Mouse (Mus musculus): ENCODE measurements around the gene Rbm8a. TPM values are rescaled to one million over a fixed set of nuclear protein-coding genes. Genes with fewer than 3 reads are reported as not detected.
A peak's percentile ranks its signal among the peaks of the same experiment; 100 is the strongest.
"Not testable (repeated sequence)": the region's sequence is repeated elsewhere in the genome, so short reads cannot be mapped to it uniquely, and the experiment has no call there.

Rbm8a gene
- polyA plus RNA-seq, 1 experiment from 2014 or later, result 113 TPM

GRCm38 (mm10) chr3:96663432-96664239 lies 33.9 kb downstream of the Rbm8a start:
- H3K9ac ChIP-seq, result peak overlapping the region; percentile 33; the same call in 1 of the 2 replicates
- 0 out of 2 replicates have a peak, but pooled peaks cover 8% of the 10 kb centered on the region for H3K4me1 ChIP-seq (replicated peaks)
- H3K4me3 ChIP-seq (replicated peaks), result peak overlapping the region; percentile 26
- ATAC-seq, result peak; percentile 88
- 0 out of 2 replicates have a peak overlapping the region, but pooled peaks have one; percentile 14 for H3K27ac ChIP-seq
- H3K36me3 ChIP-seq, result no peaks in the 10 kb centered on the region
- H3K9me3 ChIP-seq, result no peaks in the 10 kb centered on the region
- H3K27me3 ChIP-seq (replicated peaks), result no peaks in the 10 kb centered on the region
- WGBS, result 6% methylated on average over 17 of the region's 18 CpGs
- peak overlapping the region; percentile 69 for H3K4me2 ChIP-seq (replicated peaks)

GRCm38 (mm10) chr3:96665732-96666363 lies 36.1 kb downstream of the Rbm8a start:
- H3K9me3 ChIP-seq; H3K4me3 ChIP-seq (replicated peaks); ATAC-seq; H3K27me3 ChIP-seq (replicated peaks); H3K27ac ChIP-seq; H3K36me3 ChIP-seq; H3K9ac ChIP-seq; H3K4me2 ChIP-seq (replicated peaks): not testable (repeated sequence)
- H3K4me1 ChIP-seq (replicated peaks), result peaks cover 13% of the 10 kb centered on the region; the same call in 1 of the 2 replicates
- 88% methylated on average over 7 of the region's 7 CpGs for WGBS

- 86% methylated on average over 5 of the region's 5 CpGs for WGBS
- no peaks in the 10 kb centered on the region for H3K27me3 ChIP-seq (replicated peaks)
- ATAC-seq, result no peak
- H3K9ac ChIP-seq, result no peak overlapping the region
- H3K4me3 ChIP-seq (replicated peaks), result no peak overlapping the region
- H3K9me3 ChIP-seq, result no peaks in the 10 kb centered on the region
- no peaks in the 10 kb centered on the region for H3K36me3 ChIP-seq
- H3K4me2 ChIP-seq (replicated peaks), result no peak overlapping the region
- H3K4me1 ChIP-seq (replicated peaks), result peaks cover 13% of the 10 kb centered on the region; the same call in 1 of the 2 replicates
- H3K27ac ChIP-seq, result no peak overlapping the region
Measured at GRCm38 (mm10) chr3:96666916-96667315, 37.2 kb downstream of the Rbm8a start.

DNA sequence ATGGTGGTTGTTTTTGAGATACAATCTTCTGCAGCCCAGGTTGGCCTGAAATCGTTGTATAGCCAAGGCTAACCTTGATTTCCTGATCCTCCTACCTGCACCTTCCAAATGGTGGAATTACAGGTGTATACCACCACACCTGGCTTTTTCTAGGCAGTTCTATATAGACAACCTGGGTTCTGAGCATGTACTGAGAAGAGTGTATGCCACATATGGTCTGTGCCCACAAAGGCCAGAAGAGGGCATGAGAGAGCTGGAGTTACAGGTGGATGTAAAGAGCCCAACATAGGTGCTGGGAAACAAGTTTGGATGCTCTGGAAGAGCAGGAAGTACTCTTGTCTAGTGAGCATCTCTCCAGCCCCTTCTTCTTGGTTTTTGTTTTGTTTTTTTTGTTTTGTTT lies 37.6 kb downstream of the Rbm8a start:
- Histone ChIP-seq H3K9ac (no peak overlapping the region), H3K9me3 (no peaks in the 10 kb centered on the region), H3K4me1 (replicated peaks) (peaks cover 13% of the 10 kb centered on the region; the same call in 1 of the 2 replicates), H3K4me3 (replicated peaks) (no peak overlapping the region), H3K27ac (no peak overlapping the region), H3K36me3 (no peaks in the 10 kb centered on the region), H3K27me3 (replicated peaks) (no peaks in the 10 kb centered on the region), H3K4me2 (replicated peaks) (no peak overlapping the region)
- 38% methylated on average over 1 of the region's 1 CpGs for WGBS
- no peak for ATAC-seq

GRCm38 (mm10) chr3:96668424-96669067 lies 38.8 kb downstream of the Rbm8a start:
- Histone ChIP-seq H3K4me1 (replicated peaks) (peaks cover 8% of the 10 kb centered on the region; the same call in 1 of the 2 replicates), H3K36me3 (no peaks in the 10 kb centered on the region), H3K27me3 (replicated peaks) (no peaks in the 10 kb centered on the region), H3K9me3 (no peaks in the 10 kb centered on the region), H3K4me3 (replicated peaks) (no peak overlapping the region), H3K4me2 (replicated peaks) (no peak overlapping the region), H3K27ac (no peak overlapping the region), H3K9ac (no peak overlapping the region)
- no peak for ATAC-seq
- 88% methylated on average over 5 of the region's 5 CpGs for WGBS

DNA sequence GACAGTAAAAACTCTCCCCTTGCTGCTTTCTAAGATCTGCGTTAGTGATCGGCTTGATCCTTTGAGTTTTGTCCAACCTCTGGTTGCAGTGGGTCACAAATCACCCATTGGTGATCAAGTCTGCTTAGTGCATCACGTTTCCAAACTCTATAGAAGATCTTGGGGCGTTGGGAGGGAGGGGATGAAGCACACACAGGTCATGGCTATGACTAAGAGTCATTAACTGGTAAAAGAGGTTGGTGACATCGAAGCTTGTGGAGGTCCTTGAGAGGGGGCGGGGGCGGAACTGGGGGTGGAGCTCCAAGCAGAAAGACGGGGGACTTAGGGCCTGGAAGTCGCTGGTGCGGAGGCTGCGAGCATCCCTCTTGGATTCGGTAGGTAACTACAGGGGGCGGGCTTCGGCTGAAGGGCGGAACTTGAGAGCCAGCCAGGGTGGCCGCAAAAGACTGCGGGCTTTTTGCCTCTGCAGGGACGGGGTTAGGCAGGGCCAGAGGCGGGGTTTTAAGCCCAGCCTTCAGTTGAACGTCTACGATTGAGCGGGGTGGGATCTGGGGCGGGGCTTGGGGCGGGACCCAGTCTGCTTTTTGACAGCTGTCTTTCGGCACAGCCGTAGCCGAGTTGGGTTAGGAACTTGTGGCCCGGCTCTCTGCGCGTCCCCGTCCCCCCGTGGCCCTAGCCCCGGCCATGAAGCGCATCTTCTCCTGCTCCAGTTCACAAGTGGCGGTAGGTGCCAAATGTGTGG lies 40.2 kb downstream of the Rbm8a start, which contains the start of gene Ankrd35:
Gene Ankrd35, plus strand, starts transcription at position 405 of the 742 bp plus-strand sequence.
- no peaks in the 10 kb centered on the region for H3K9me3 ChIP-seq
- peaks cover 8% of the 10 kb centered on the region; the same call in 1 of the 2 replicates for H3K4me1 ChIP-seq (replicated peaks)
- no peaks in the 10 kb centered on the region for H3K27me3 ChIP-seq (replicated peaks)
- peak; percentile 94 for ATAC-seq
- no peaks in the 10 kb centered on the region for H3K36me3 ChIP-seq
- H3K9ac ChIP-seq, result peak within 1 kb of the TSS; percentile 12
- H3K4me2 ChIP-seq (replicated peaks), result peak within 1 kb of the TSS; percentile 87
- H3K4me3 ChIP-seq (replicated peaks), result peak within 1 kb of the TSS; percentile 39
- WGBS, result 6% methylated on average over 35 of the region's 35 CpGs
- H3K27ac ChIP-seq, result no peak within 1 kb of the TSS

- H3K27me3 ChIP-seq (replicated peaks), result no peaks in the 10 kb centered on the region
- ATAC-seq, result no peak
- no peak overlapping the region for H3K27ac ChIP-seq
- no peak overlapping the region for H3K9ac ChIP-seq
- H3K9me3 ChIP-seq, result no peaks in the 10 kb centered on the region
- no peak overlapping the region for H3K4me3 ChIP-seq (replicated peaks)
- no peak overlapping the region for H3K4me2 ChIP-seq (replicated peaks)
- H3K4me1 ChIP-seq (replicated peaks), result peaks cover 12% of the 10 kb centered on the region; the same call in 1 of the 2 replicates
- no peaks in the 10 kb centered on the region for H3K36me3 ChIP-seq
- WGBS, result 94% methylated on average over 5 of the region's 5 CpGs
Measured at GRCm38 (mm10) chr3:96671519-96671918, 41.8 kb downstream of the Rbm8a start.

DNA sequence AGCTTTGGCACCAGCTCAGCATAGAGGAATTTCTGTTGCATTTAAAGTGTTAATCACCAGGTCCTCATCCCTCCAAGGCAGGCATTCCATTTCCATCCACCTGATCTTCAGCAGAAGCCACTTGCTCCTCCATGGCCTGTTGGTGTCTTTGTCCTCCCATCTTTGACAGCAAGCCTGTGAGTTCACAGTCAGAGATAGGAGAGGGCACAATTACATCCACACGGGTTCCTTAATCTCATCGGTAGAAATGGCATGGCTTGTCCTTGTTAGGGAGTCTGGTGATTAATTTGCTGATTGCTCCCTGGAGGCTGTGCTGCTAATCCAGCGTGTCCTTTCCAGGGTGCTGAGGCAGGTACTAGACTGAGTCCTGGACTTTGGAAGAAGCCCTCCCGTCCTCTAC lies 43.8 kb downstream of the Rbm8a start:
- 78% methylated on average over 4 of the region's 4 CpGs for WGBS

GRCm38 (mm10) chr3:96674442-96674841 lies 44.7 kb downstream of the Rbm8a start:
- Histone ChIP-seq H3K9me3 (no peaks in the 10 kb centered on the region), H3K27me3 (replicated peaks) (no peaks in the 10 kb centered on the region), H3K4me2 (replicated peaks) (no peak overlapping the region), H3K27ac (no peak overlapping the region), H3K4me3 (replicated peaks) (no peak overlapping the region), H3K9ac (no peak overlapping the region), H3K4me1 (replicated peaks) (peaks cover 12% of the 10 kb centered on the region; the same call in 1 of the 2 replicates), H3K36me3 (no peaks in the 10 kb centered on the region)
- 37% methylated on average over 8 of the region's 8 CpGs for WGBS
- no peak for ATAC-seq

More for the DNA sequence above, 43.8 kb downstream of the Rbm8a start:
- H3K4me1 ChIP-seq (replicated peaks), result peaks cover 12% of the 10 kb centered on the region; the same call in 1 of the 2 replicates
- no peak for ATAC-seq
- H3K36me3 ChIP-seq, result no peaks in the 10 kb centered on the region
- H3K9ac ChIP-seq, result no peak overlapping the region
- no peak overlapping the region for H3K27ac ChIP-seq
- no peaks in the 10 kb centered on the region for H3K9me3 ChIP-seq
- H3K4me3 ChIP-seq (replicated peaks), result no peak overlapping the region
- H3K27me3 ChIP-seq (replicated peaks), result no peaks in the 10 kb centered on the region
- no peak overlapping the region for H3K4me2 ChIP-seq (replicated peaks)

DNA sequence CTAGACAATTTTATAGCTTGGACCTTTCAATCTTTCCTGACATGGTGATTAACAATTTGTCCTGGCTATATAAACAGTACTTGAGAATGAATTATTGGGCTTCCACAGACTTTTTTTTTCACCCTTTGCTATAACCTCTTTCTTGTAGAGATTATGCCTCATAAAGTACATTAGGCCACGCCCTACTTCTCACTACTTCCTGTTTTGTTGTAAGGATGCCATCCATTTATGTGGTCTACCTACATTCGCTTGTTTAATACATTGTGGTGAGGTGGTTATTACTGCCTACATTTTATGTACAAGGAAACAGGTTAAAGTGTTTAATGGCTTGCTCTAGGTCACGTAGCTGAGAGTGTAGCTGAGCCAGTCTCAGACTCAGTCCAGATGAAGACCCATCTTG lies 45.4 kb downstream of the Rbm8a start:
- no peaks in the 10 kb centered on the region for H3K27me3 ChIP-seq (replicated peaks)
- no peak overlapping the region for H3K27ac ChIP-seq
- no peak overlapping the region for H3K9ac ChIP-seq
- H3K4me1 ChIP-seq (replicated peaks), result peaks cover 12% of the 10 kb centered on the region; the same call in 1 of the 2 replicates
- 0 out of 2 replicates have a peak, but pooled peaks have one; percentile 3 for ATAC-seq
- WGBS, result 71% methylated on average over 3 of the region's 3 CpGs
- no peaks in the 10 kb centered on the region for H3K9me3 ChIP-seq
- H3K4me3 ChIP-seq (replicated peaks), result no peak overlapping the region
- H3K4me2 ChIP-seq (replicated peaks), result no peak overlapping the region
- H3K36me3 ChIP-seq, result no peaks in the 10 kb centered on the region

- H3K27me3 ChIP-seq (replicated peaks), result 0 out of 2 replicates have a peak, but pooled peaks cover 2% of the 10 kb centered on the region
- no peaks in the 10 kb centered on the region for H3K36me3 ChIP-seq
- no peaks in the 10 kb centered on the region for H3K9me3 ChIP-seq
- H3K4me3 ChIP-seq (replicated peaks), result no peak overlapping the region
- H3K27ac ChIP-seq, result no peak overlapping the region
- 0 out of 2 replicates have a peak, but pooled peaks cover 7% of the 10 kb centered on the region for H3K4me1 ChIP-seq (replicated peaks)
- H3K4me2 ChIP-seq (replicated peaks), result no peak overlapping the region
- no peak overlapping the region for H3K9ac ChIP-seq
- peak; percentile 22 for ATAC-seq
- WGBS, result 55% methylated on average over 3 of the region's 3 CpGs
Measured at GRCm38 (mm10) chr3:96675690-96676089, 46.0 kb downstream of the Rbm8a start.
